Mouse (Mus musculus): ENCODE measurements at regions not wholly inside any gene's neighbourhood (a gene's known extent, or its start where the extent isn't known, plus 50 kb on each side); places are given as distances from the start of the nearest gene placed in this dataset.

GRCm38 (mm10) chr7:71603159-71603558 is 251.9 kb upstream of the Gm10295 start:
- TF ChIP-seq POLR2A (IDR thresholded peaks at IDR 0.05; ENCODE audit: low read depth, low read length): no peak
- no peak for TF ChIP-seq CHD2 (IDR thresholded peaks at IDR 0.05; ENCODE audit: low read length)
- no peak for TF ChIP-seq CTCF (conservative IDR thresholded peaks at IDR 0.05 in 1 of 2, IDR thresholded peaks at IDR 0.05 in 1 of 2; ENCODE audit: low read depth in 2 of 2, low read length in 2 of 2)
- TF ChIP-seq E2F4 (IDR thresholded peaks at IDR 0.05; ENCODE audit: insufficient replicate concordance, low read depth, low read length): no peak
- no peak for TF ChIP-seq EP300 (IDR thresholded peaks at IDR 0.05; ENCODE audit: low read length)
- TF ChIP-seq MAX (IDR thresholded peaks at IDR 0.05; ENCODE audit: low read length): no peak
- no peak for TF ChIP-seq MAFK (IDR thresholded peaks at IDR 0.05; ENCODE audit: insufficient replicate concordance, low read length)
- TF ChIP-seq USF2 (conservative IDR thresholded peaks at IDR 0.05; ENCODE audit: low read depth, low read length): no peak
- TF ChIP-seq CHD1 (IDR thresholded peaks at IDR 0.05; ENCODE audit: low read depth, low read length): no peak

Measured in CH12.LX (cell line).